Mouse (Mus musculus): ENCODE results near the gene Slc25a44.
"Not testable (repeated sequence)": the region's sequence is repeated elsewhere in the genome, so short reads cannot be mapped to it uniquely, and the experiment has no call there.

GRCm38 (mm10) chr3:88375750-88376626, 49.0 kb downstream of the Slc25a44 start:
- not testable (repeated sequence) for TF ChIP-seq CTCF (IDR thresholded peaks at IDR 0.05; ENCODE audit: control insufficient read depth, insufficient read depth, insufficient replicate concordance, low read depth, low read length); POLR2A (IDR thresholded peaks at IDR 0.05; ENCODE audit: control insufficient read depth, low read depth, low read length)
